Mouse (Mus musculus) kidney, postnatal 0 days (tissue): ENCODE measurements around the gene Serpina3j. TPM values are rescaled to one million over a fixed set of nuclear protein-coding genes. Genes with fewer than 3 reads are reported as not detected.
A peak's percentile ranks its signal among the peaks of the same experiment; 100 is the strongest.
"Not testable (repeated sequence)": the region's sequence is repeated elsewhere in the genome, so short reads cannot be mapped to it uniquely, and the experiment has no call there.

Source experiments
- ATAC-seq: fragments of 200-750 bp; cut with Nextera tagmentation; replicated peaks from 2 replicates; pipeline ENCODE4 v1.8.0; 2017; ENCODE audit warnings: low read depth, moderate number of reproducible peaks, moderate TSS enrichment, moderate library complexity; ENCODE audit not compliant: low FRiP score
- DNase-seq: peaks from one replicate; pipeline ENCODE4 v3.0.0-alpha.2; 2016; ENCODE audit warnings: low spot score
- H3K27ac ChIP-seq: fragments of 300-500 bp; sonication (generic); 2 replicates; pipeline ENCODE4 v1.5.1; 2014; ENCODE audit warnings: mild to moderate bottlenecking
- H3K27me3 ChIP-seq: fragments of 300-500 bp; sonication (generic); 2 replicates; pipeline ENCODE4 v1.6.1; 2014; ENCODE audit warnings: low read length, mixed read lengths; ENCODE audit not compliant: insufficient read depth
- H3K36me3 ChIP-seq: fragments of 300-500 bp; sonication (generic); 2 replicates; pipeline ENCODE4 v1.6.1; 2014; ENCODE audit warnings: low read length, mixed read lengths; ENCODE audit not compliant: insufficient read depth
- H3K4me1 ChIP-seq: fragments of 300-500 bp; sonication (generic); replicated peaks from 2 replicates; pipeline ENCODE4 v1.6.1; 2014; ENCODE audit warnings: antibody characterized with exemption, low read length, mixed read lengths; ENCODE audit not compliant: insufficient read depth
- H3K4me2 ChIP-seq: fragments of 300-500 bp; sonication (generic); 2 replicates; pipeline ENCODE4 v1.6.1; 2014; ENCODE audit warnings: mild to moderate bottlenecking, low read length, moderate library complexity, mixed read lengths
- H3K4me3 ChIP-seq: fragments of 300-500 bp; sonication (generic); replicated peaks from 2 replicates; pipeline ENCODE4 v1.5.1; 2014; ENCODE audit warnings: low read depth, low read length
- H3K9ac ChIP-seq: fragments of 300-500 bp; sonication (generic); 2 replicates; pipeline ENCODE4 v1.6.1; 2014; ENCODE audit warnings: low read depth, low read length
- H3K9me3 ChIP-seq: fragments of 300-500 bp; sonication (generic); replicated peaks from 2 replicates; pipeline ENCODE4 v1.6.1; 2016; ENCODE audit warnings: low read length, inconsistent platforms, mixed read lengths
- CTCF ChIP-seq: IDR thresholded peaks from 2 replicates; pipeline ENCODE4 v1.5.1; 2016; ENCODE audit warnings: antibody characterized with exemption, low read depth, mild to moderate bottlenecking, moderate library complexity
- WGBS: fragments of 180-500 bp; shearing (Covaris S2); extraction: QIAGEN DNeasy Blood & Tissue Kit; methylation state at CpG from one replicate; pipeline ENCODE4 v1.1.7; 2014; 5-methylcytosine and 5-hydroxymethylcytosine counted together
- polyA plus RNA-seq: library from polyadenylated mRNA; unstranded; fragments of >200 nt; fragmentation: Nextera tagmentation; extraction: Ambion mirVana; gene quantifications from 2 replicates; pipeline ENCODE4 v1.2.1, GENCODE M21; 2015

Serpina3j gene
- polyA plus RNA-seq, 1 experiment from 2014 or later, result not detected

- WGBS, result 86% methylated on average over 3 of the region's 3 CpGs
- Histone ChIP-seq H3K9me3 (no peaks in the 10 kb centered on the region), H3K4me2 (no peak overlapping the region), H3K4me1 (no peaks in the 10 kb centered on the region), H3K36me3 (no peaks in the 10 kb centered on the region), H3K27ac (no peak overlapping the region), H3K9ac (no peak overlapping the region), H3K4me3 (no peak overlapping the region), H3K27me3 (no peaks in the 10 kb centered on the region)
- no peak for TF ChIP-seq CTCF
- no peak for DNase-seq
- no peak for ATAC-seq
These were observed 24.4 kb downstream of the Serpina3j start for GRCm38 (mm10) chr12:104338705-104339104.

GRCm38 (mm10) chr12:104342489-104342888 is 28.1 kb downstream of the Serpina3j start:
- not testable (repeated sequence) for ATAC-seq, H3K9ac ChIP-seq, H3K9me3 ChIP-seq, H3K27ac ChIP-seq, H3K4me1 ChIP-seq, H3K36me3 ChIP-seq, H3K4me3 ChIP-seq, DNase-seq, H3K27me3 ChIP-seq, H3K4me2 ChIP-seq

GRCm38 (mm10) chr12:104345181-104345580 is 30.8 kb downstream of the Serpina3j start:
- 80% methylated on average over 2 of the region's 2 CpGs for WGBS
- Histone ChIP-seq H3K4me2 (no peak overlapping the region), H3K4me1 (no peaks in the 10 kb centered on the region), H3K9me3 (no peaks in the 10 kb centered on the region), H3K36me3 (no peaks in the 10 kb centered on the region), H3K4me3 (no peak overlapping the region), H3K27ac (no peak overlapping the region), H3K9ac (no peak overlapping the region), H3K27me3 (no peaks in the 10 kb centered on the region)
- DNase-seq (no peak), ATAC-seq (no peak)
- no peak for TF ChIP-seq CTCF

GRCm38 (mm10) chr12:104345707-104346106 is 31.4 kb downstream of the Serpina3j start:
- H3K4me2 ChIP-seq, result no peak overlapping the region
- no peak overlapping the region for H3K27ac ChIP-seq
- no peaks in the 10 kb centered on the region for H3K36me3 ChIP-seq
- no peak for TF ChIP-seq CTCF
- no peaks in the 10 kb centered on the region for H3K27me3 ChIP-seq
- no peak overlapping the region for H3K4me3 ChIP-seq
- H3K4me1 ChIP-seq, result no peaks in the 10 kb centered on the region
- no peak overlapping the region for H3K9ac ChIP-seq
- DNase-seq (no peak), ATAC-seq (no peak)
- H3K9me3 ChIP-seq, result no peaks in the 10 kb centered on the region

- DNase-seq (no peak), ATAC-seq (no peak)
- Histone ChIP-seq H3K4me2 (no peak overlapping the region), H3K36me3 (no peaks in the 10 kb centered on the region), H3K27me3 (no peaks in the 10 kb centered on the region), H3K4me1 (no peaks in the 10 kb centered on the region), H3K27ac (no peak overlapping the region), H3K9ac (no peak overlapping the region), H3K9me3 (no peaks in the 10 kb centered on the region), H3K4me3 (no peak overlapping the region)
- TF ChIP-seq CTCF, result no peak
- 78% methylated on average over 2 of the region's 2 CpGs for WGBS
These were observed 32.7 kb downstream of the Serpina3j start for GRCm38 (mm10) chr12:104347091-104347490.

GRCm38 (mm10) chr12:104351812-104352211 is 37.5 kb downstream of the Serpina3j start:
- TF ChIP-seq CTCF, result peak; percentile 61
- not testable (repeated sequence) for H3K9me3 ChIP-seq, H3K4me2 ChIP-seq, ATAC-seq, H3K4me1 ChIP-seq, H3K9ac ChIP-seq, H3K36me3 ChIP-seq, H3K27ac ChIP-seq, H3K27me3 ChIP-seq, H3K4me3 ChIP-seq
- 41% methylated on average over 3 of the region's 3 CpGs for WGBS
- DNase-seq, result peak; percentile 40

GRCm38 (mm10) chr12:104356006-104356405 is 41.7 kb downstream of the Serpina3j start:
- Histone ChIP-seq H3K4me3 (no peak overlapping the region), H3K4me1 (no peaks in the 10 kb centered on the region), H3K4me2 (no peak overlapping the region), H3K9me3 (no peaks in the 10 kb centered on the region), H3K27ac (no peak overlapping the region), H3K27me3 (no peaks in the 10 kb centered on the region), H3K9ac (no peak overlapping the region), H3K36me3 (no peaks in the 10 kb centered on the region)
- no peak for DNase-seq
- TF ChIP-seq CTCF, result no peak
- ATAC-seq, result no peak
- WGBS, result 73% methylated on average over 3 of the region's 3 CpGs
